Mouse (Mus musculus) ovary, postnatal 36 days (tissue): Measurements from ENCODE around the gene Sp9.

Experiments
- DNase-seq: peaks from one replicate; pipeline ENCODE4 v3.0.0; 2022; ENCODE audit warnings: low spot score, mixed read lengths

Gene Sp9

DNA sequence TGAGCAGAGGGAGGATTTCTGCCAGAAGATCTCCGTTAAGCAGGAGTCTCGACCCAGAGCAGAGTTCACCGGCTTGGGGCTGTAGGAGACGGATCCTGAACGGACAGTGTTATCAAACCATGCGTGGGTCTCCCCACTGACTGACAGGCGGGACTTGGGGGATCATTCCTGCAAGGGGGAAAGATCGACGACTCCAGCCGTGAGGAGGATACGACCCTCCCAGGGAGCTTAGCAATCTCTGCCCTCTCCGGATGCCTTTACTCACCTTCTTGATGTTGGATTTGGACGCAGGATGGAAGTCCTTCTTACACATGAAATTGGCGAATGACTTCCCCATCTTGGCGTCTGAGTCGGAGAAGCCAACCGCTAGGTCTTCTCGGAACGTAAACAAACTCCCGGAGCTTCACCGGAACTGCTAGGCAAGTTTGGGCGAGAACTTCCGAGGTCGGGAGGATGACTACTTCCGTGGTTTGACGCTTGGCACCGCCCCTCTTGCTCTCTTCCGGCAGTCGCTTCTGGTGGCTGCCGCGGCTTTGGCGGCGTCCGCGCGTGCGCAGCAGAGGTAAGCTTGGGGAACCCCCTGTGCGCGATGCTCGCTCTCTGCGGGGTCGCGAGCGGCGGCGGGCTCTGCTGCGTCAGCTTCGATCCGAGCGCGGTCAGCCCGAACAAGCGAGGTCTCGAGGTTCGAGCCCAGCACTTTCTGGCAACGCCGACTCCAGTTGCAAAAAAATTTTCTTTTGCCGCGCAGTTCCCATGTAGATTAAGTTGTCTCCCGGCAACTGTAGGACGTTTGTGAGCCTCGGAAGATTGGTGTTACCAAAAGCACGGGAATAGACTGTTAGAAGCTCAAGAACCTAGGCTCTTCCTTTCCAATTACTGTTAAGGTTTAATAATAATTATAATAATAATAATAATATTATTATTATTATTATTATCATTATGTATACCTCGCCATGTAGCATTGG, 40.7 kb downstream of the Sp9 start, which contains the start of the genes Scrn3 and Cir1:
Scrn3 (plus strand) TSS at position 450 of the 965 bp plus-strand sequence.
Cir1 (minus strand) TSS at position 550 of the 965 bp plus-strand sequence.
- peak; percentile 93 for DNase-seq

DNA sequence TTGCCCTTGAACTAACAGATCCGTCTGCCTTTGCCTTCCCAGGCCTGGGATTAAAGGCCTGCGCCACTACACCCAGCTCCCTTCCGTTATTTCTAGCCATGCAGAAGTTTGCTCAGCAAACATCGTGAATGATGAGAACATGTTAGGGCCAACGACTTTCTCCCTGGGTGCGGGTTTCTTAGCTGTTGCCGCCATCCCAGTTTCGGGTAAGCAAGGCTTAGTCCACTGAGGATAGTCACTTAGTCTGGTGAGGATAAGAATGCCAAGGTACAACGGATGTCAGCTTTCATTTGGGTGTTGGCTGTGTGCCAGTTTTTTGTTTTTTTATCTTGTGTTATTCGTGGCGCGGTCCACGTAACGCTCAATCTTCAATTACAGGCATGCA, 41.4 kb downstream of the Sp9 start:
- peak; percentile 42 for DNase-seq

DNA sequence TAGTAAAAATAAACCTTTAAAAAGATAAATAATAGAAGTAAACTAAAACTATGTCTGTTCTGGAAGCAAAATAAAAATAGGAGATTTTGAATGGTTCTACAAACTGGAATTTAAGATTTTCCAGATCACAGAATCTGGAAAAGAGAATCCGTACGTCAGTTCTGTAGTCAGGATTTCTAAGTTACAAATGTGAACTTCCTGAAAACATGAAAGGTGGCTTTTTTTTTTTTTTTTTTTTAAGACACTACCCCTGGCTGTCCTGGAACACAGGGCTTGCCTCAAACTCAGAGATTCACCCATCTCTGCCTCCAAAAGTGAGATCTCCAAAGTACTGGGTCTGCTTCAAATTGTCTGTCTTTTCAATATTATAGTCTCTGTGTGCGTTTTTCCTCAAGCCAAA, 42.6 kb downstream of the Sp9 start:
- DNase-seq: no peak

GRCm38 (mm10) chr2:73317426-73317825, 45.7 kb downstream of the Sp9 start:
- no peak for DNase-seq

DNA sequence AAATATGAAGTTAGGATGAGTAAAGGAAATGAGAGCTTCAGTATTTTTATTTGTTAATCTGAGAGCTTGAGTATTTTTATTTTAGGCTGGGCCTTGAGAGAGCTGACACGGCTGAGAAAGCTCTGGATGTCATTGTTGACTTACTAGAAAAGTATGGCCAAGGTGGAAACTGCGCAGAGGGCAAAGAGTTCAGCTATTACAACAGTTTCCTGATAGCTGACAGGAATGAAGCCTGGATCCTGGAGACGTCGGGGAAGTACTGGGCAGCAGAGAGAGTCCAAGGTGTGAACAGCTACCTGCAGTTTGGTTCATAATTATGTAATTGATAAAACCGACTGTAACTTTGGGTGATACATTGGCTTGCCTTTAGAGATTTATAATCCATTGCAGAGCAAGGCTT, 47.5 kb downstream of the Sp9 start:
- DNase-seq: no peak

GRCm38 (mm10) chr2:73322991-73323390, 51.3 kb downstream of the Sp9 start:
- DNase-seq: no peak

DNA sequence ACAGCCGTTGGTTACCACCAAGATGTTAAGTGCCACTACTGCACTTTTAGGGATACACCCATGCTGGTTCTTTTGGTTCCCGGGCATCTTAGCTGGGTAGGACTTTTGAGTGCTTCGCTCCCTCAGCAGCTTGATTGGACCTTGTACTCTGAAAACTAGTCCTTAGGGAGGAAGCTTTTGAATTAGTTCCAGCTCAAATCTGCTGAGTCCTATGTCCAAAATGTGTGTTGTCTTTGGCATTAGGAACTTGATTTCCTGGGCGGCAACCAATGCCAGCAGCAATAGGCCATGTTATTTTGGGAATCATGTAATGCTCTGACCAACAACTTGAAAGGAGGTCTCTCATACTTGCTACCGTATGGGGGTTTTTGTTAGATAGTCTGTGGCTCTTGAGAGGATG, 54.1 kb downstream of the Sp9 start:
- DNase-seq: no peak
